Mouse (Mus musculus) retina, embryonic 14.5 days (tissue): ENCODE measurements at regions not wholly inside any gene's neighbourhood (a gene's known extent, or its start where the extent isn't known, plus 50 kb on each side); places are given as distances from the start of the nearest gene placed in this dataset.
A peak's percentile ranks its signal among the peaks of the same experiment; 100 is the strongest.
"Not testable (repeated sequence)": the region's sequence is repeated elsewhere in the genome, so short reads cannot be mapped to it uniquely, and the experiment has no call there.

Source experiments
- DNase-seq: peaks from one replicate; pipeline ENCODE4 v3.0.0-alpha.2; 2015; ENCODE audit warnings: low spot score

- DNase-seq, result peak; percentile 10
Measured at GRCm38 (mm10) chr12:47163171-47163570, 344.4 kb upstream of the Nova1 start.

GRCm38 (mm10) chr12:47162624-47163151, 344.0 kb upstream of the Nova1 start:
- peak; percentile 12 for DNase-seq

GRCm38 (mm10) chr12:47160626-47161025, 341.9 kb upstream of the Nova1 start:
- DNase-seq, result no peak

GRCm38 (mm10) chr12:47155916-47156315, 337.2 kb upstream of the Nova1 start:
- not testable (repeated sequence) for DNase-seq

- DNase-seq, result no peak
Measured at GRCm38 (mm10) chr12:47140677-47141076, 321.9 kb upstream of the Nova1 start.

GRCm38 (mm10) chr12:47129821-47130220, 311.1 kb upstream of the Nova1 start:
- DNase-seq, result no peak

GRCm38 (mm10) chr12:47128596-47128995, 309.9 kb upstream of the Nova1 start:
- DNase-seq, result no peak

- no peak for DNase-seq
Measured at GRCm38 (mm10) chr12:47121426-47121825, 302.7 kb upstream of the Nova1 start.

- DNase-seq, result no peak
Measured at GRCm38 (mm10) chr12:47117504-47117903, 298.8 kb upstream of the Nova1 start.

- DNase-seq, result no peak
Measured at GRCm38 (mm10) chr12:47089234-47089633, 270.5 kb upstream of the Nova1 start.

- peak; percentile 58 for DNase-seq
Measured at GRCm38 (mm10) chr12:47074961-47075360, 256.2 kb upstream of the Nova1 start.

GRCm38 (mm10) chr12:47052474-47052873, 233.7 kb upstream of the Nova1 start:
- DNase-seq, result no peak

- no peak for DNase-seq
Measured at GRCm38 (mm10) chr12:47020810-47021348, 202.2 kb upstream of the Nova1 start.

GRCm38 (mm10) chr12:46992343-46992742, 173.6 kb upstream of the Nova1 start:
- no peak for DNase-seq

GRCm38 (mm10) chr12:46988972-46989371, 170.2 kb upstream of the Nova1 start:
- no peak for DNase-seq

GRCm38 (mm10) chr12:46950223-46950779, 131.6 kb upstream of the Nova1 start:
- DNase-seq, result no peak

- DNase-seq, result no peak
Measured at GRCm38 (mm10) chr12:46945707-46946106, 127.0 kb upstream of the Nova1 start.

- no peak for DNase-seq
Measured at GRCm38 (mm10) chr12:46931086-46931485, 112.4 kb upstream of the Nova1 start.

- no peak for DNase-seq
Measured at GRCm38 (mm10) chr12:46917286-46917685, 98.6 kb upstream of the Nova1 start.

GRCm38 (mm10) chr12:46878164-46878563, 59.4 kb upstream of the Nova1 start:
- DNase-seq, result no peak

GRCm38 (mm10) chr12:46870130-46870529, 51.4 kb upstream of the Nova1 start:
- no peak for DNase-seq
